Mouse (Mus musculus) hindbrain, embryonic 11.5 days (tissue): ENCODE results near the gene Serpinh1. TPM values are rescaled to one million over a fixed set of nuclear protein-coding genes. Genes with fewer than 3 reads are reported as not detected.

Experiments
- ATAC-seq: fragments of 200-750 bp; cut with Nextera tagmentation; 2 replicates; pipeline ENCODE4 v1.8.0; 2017; ENCODE audit warnings: mild to moderate bottlenecking, moderate TSS enrichment, moderate library complexity; ENCODE audit not compliant: low FRiP score
- DNase-seq: peaks from one replicate; pipeline ENCODE4 v3.0.0-alpha.2; 2015; ENCODE audit warnings: low spot score
- H3K27ac ChIP-seq: fragments of 300-500 bp; sonication (generic); 2 replicates; pipeline ENCODE4 v1.5.1; 2014; ENCODE audit warnings: mild to moderate bottlenecking, low read depth, low read length
- H3K27me3 ChIP-seq: fragments of 300-500 bp; sonication (generic); 2 replicates; pipeline ENCODE4 v1.6.1; 2014; ENCODE audit warnings: mild to moderate bottlenecking, low read length, moderate library complexity, mixed read lengths; ENCODE audit not compliant: control insufficient read depth, insufficient read depth
- H3K36me3 ChIP-seq: fragments of 300-500 bp; sonication (generic); 2 replicates; pipeline ENCODE4 v1.6.1; 2014; ENCODE audit warnings: mild to moderate bottlenecking, low read length, moderate library complexity, mixed read lengths; ENCODE audit not compliant: control insufficient read depth, insufficient read depth
- H3K4me1 ChIP-seq: fragments of 300-500 bp; sonication (generic); replicated peaks from 2 replicates; pipeline ENCODE4 v1.6.1; 2014; ENCODE audit warnings: low read length, mixed read lengths; ENCODE audit not compliant: control insufficient read depth, insufficient read depth
- H3K4me2 ChIP-seq: fragments of 300-500 bp; sonication (generic); replicated peaks from 2 replicates; pipeline ENCODE4 v1.6.1; 2014; ENCODE audit warnings: mild to moderate bottlenecking, low read depth, low read length
- H3K4me3 ChIP-seq: fragments of 300-500 bp; sonication (generic); 2 replicates; pipeline ENCODE4 v1.5.1; 2014; ENCODE audit warnings: low read depth, low read length
- H3K9ac ChIP-seq: fragments of 300-500 bp; sonication (generic); 2 replicates; pipeline ENCODE4 v1.6.1; 2014; ENCODE audit warnings: low read depth, low read length
- H3K9me3 ChIP-seq: fragments of 300-500 bp; sonication (generic); 2 replicates; pipeline ENCODE4 v1.6.1; 2016; ENCODE audit warnings: low read length; ENCODE audit not compliant: control insufficient read depth
- WGBS: fragments of 180-500 bp; shearing (Covaris S2); extraction: QIAGEN DNeasy Blood & Tissue Kit; methylation state at CpG from one replicate; pipeline ENCODE4 v1.1.7; 2014; 5-methylcytosine and 5-hydroxymethylcytosine counted together
- polyA plus RNA-seq: library from polyadenylated mRNA; unstranded; fragments of >200 nt; fragmentation: Nextera tagmentation; extraction: Ambion mirVana; gene quantifications from 2 replicates; pipeline ENCODE4 v1.2.1, GENCODE M21; 2014

The Serpinh1 gene
- polyA plus RNA-seq, 1 experiment from 2014 or later = 245 TPM

DNA sequence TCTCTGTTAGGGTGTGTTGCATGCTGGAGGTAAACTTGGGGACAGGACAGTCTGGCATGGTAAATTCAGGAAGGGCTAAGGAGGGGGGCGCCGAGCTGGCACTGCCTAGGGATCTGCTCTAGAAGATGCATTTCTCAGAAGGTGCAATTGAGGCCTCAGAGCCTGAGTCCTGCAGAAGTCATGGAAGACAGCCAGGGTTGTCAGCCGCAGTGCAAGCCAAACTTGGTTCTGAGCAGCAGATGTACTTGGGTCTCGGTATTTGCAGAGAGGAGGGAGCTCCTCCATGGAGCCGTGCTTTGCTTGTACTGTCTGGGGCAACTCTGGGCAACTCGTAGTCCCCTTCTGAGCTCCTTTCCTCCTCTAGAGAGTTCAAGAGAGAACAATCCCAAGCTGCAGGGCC, 26.9 kb downstream of the Serpinh1 start:
- ATAC-seq (no peak), DNase-seq (no peak)
- Histone ChIP-seq H3K4me2 (no peak overlapping the region), H3K9me3 (no peaks in the 10 kb centered on the region), H3K9ac (no peak overlapping the region), H3K36me3 (no peaks in the 10 kb centered on the region), H3K4me1 (peaks cover 2% of the 10 kb centered on the region; the same call in 1 of the 2 replicates), H3K27me3 (no peaks in the 10 kb centered on the region), H3K4me3 (no peak overlapping the region), H3K27ac (no peak overlapping the region)
- 74% methylated on average over 6 of the region's 6 CpGs for WGBS

DNA sequence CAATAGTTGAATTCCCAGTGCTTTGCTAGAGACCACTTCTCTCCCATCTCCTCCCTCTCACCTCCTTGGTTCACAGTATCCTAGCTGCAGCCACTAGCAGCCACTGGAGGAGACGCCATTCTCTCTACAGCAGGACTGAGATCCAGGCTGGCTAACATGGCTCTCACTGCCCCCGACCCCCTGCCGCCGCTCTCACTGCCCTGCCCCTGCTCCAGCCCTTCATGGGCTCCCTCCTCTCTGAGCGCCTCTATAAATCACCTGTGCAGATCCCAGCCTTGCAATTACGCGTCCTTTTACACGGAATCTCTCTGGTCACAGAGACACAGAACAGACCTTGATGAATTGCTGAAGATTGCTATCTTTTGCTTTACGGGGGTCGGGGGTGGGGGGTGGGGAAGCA, 28.2 kb downstream of the Serpinh1 start:
- peaks cover 6% of the 10 kb centered on the region for H3K4me1 ChIP-seq
- no peaks in the 10 kb centered on the region for H3K36me3 ChIP-seq
- H3K4me2 ChIP-seq = no peak overlapping the region
- no peaks in the 10 kb centered on the region for H3K27me3 ChIP-seq
- 26% methylated on average over 10 of the region's 10 CpGs for WGBS
- H3K9me3 ChIP-seq = no peaks in the 10 kb centered on the region
- no peak for DNase-seq
- peak; percentile 34 for ATAC-seq
- peak overlapping the region; percentile 67; the same call in 1 of the 2 replicates for H3K27ac ChIP-seq
- H3K4me3 ChIP-seq = no peak overlapping the region
- H3K9ac ChIP-seq = no peak overlapping the region

DNA sequence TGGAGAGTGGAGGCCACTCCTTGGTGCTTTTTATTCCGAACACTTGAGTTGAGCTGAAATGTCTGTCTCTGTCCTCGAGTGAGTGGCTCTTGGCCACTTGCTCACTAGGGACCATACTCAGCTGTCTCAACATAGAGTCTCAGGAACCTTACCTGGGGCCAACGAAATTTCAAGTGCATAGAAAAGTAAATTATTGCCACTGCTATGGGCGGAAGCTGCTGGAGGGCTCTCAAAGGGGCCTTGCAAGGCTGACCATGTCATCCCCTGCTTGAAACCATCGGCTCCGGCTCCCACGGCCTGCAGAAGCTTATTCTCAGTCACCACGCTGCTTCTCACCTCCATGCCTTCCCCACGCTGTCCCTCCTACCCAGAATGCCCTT, 29.7 kb downstream of the Serpinh1 start:
- DNase-seq (no peak), ATAC-seq (no peak)
- no peak overlapping the region for H3K4me3 ChIP-seq
- H3K4me2 ChIP-seq = no peak overlapping the region
- H3K4me1 ChIP-seq = peaks cover 5% of the 10 kb centered on the region
- H3K9me3 ChIP-seq = no peaks in the 10 kb centered on the region
- H3K27ac ChIP-seq = no peak overlapping the region
- no peaks in the 10 kb centered on the region for H3K27me3 ChIP-seq
- no peaks in the 10 kb centered on the region for H3K36me3 ChIP-seq
- no peak overlapping the region for H3K9ac ChIP-seq
- WGBS = 88% methylated on average over 9 of the region's 9 CpGs

DNA sequence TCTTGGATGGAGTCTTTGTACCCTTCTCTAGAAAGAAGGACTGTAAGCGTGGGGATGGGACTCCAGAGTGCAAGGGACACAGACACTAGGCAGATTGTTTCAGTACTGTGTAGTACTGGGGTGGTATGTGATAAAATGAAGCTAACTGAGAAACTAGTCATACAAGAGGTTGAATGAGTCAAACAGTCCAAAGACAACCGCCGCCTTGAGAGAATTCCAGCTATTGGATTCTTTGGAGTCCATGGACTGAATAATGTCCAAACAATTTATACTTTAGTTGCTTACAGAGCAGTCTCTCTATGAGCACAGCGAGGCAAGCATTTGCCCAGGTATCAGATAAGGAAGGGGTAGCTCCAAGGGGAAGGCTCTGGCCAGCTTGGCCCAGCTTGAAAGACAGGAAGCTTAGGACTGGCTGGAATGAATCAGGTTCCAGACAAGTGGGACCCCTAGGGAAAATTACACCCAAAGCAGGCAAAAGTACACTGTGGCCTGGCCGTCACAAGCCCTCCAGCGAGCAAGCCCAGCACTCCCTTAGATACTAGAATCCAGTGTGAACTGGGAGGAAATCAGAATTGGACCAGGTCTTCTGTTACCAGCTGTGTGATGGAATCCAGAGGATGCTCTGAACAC, 30.2 kb downstream of the Serpinh1 start:
- ATAC-seq (no peak), DNase-seq (no peak)
- Histone ChIP-seq H3K27ac (no peak overlapping the region), H3K9ac (no peak overlapping the region), H3K9me3 (no peaks in the 10 kb centered on the region), H3K4me2 (no peak overlapping the region), H3K27me3 (no peaks in the 10 kb centered on the region), H3K36me3 (peaks cover 2% of the 10 kb centered on the region; the same call in 1 of the 2 replicates), H3K4me3 (no peak overlapping the region), H3K4me1 (peaks cover 5% of the 10 kb centered on the region)
- 89% methylated on average over 6 of the region's 6 CpGs for WGBS

DNA sequence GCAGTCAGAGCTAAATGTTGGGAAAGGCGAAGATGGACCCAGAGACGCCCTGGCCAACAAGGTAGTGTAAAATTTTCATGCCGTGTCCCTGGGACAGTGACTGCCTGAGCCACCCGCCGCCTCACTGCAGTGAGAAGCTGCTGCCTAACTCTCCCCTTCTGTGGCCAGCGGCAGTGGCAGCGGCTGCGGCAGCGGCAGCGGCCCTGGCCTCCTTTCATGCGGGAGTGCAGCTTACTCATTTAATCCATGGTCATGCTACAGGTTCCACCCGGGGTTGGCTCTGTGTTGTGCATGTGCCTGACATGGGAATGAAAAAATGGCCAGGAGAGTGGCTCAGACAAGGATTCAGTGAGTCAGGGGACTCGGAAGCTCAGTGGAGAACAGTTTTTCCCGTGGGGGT, 32.5 kb downstream of the Serpinh1 start:
- WGBS = 41% methylated on average over 14 of the region's 14 CpGs
- H3K27ac ChIP-seq = peak overlapping the region; percentile 48
- no peaks in the 10 kb centered on the region for H3K9me3 ChIP-seq
- H3K27me3 ChIP-seq = no peaks in the 10 kb centered on the region
- H3K4me1 ChIP-seq = peaks cover 5% of the 10 kb centered on the region
- no peak overlapping the region for H3K4me2 ChIP-seq
- no peak overlapping the region for H3K4me3 ChIP-seq
- H3K9ac ChIP-seq = no peak overlapping the region
- DNase-seq (no peak), ATAC-seq (no peak)
- H3K36me3 ChIP-seq = peaks cover 2% of the 10 kb centered on the region; the same call in 1 of the 2 replicates

DNA sequence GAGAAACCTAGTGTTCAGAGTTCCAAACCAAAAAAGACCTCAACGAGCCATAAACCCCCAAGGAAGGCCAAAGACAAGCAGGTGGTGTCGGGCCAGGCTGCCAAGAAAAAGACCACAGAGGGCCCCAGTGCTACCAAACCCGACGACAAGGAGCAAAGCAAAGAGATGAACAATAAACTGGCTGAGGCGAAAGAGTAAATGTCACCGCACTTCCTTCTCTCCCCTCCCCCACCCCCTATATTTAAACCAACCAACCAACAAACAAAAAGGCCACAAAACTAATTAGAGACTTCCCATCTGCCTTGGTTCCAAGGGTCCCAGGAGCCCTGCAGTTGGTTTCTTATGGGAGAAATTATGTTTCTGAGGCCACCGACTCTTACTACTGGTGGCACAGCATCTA, 35.6 kb downstream of the Serpinh1 start:
- H3K4me3 ChIP-seq = no peak overlapping the region
- H3K27ac ChIP-seq = no peak overlapping the region
- no peaks in the 10 kb centered on the region for H3K9me3 ChIP-seq
- no peaks in the 10 kb centered on the region for H3K27me3 ChIP-seq
- ATAC-seq = no peak
- peaks cover 2% of the 10 kb centered on the region; the same call in 1 of the 2 replicates for H3K36me3 ChIP-seq
- peaks cover 11% of the 10 kb centered on the region for H3K4me1 ChIP-seq
- H3K9ac ChIP-seq = no peak overlapping the region
- DNase-seq = no peak
- 71% methylated on average over 7 of the region's 7 CpGs for WGBS
- no peak overlapping the region for H3K4me2 ChIP-seq

DNA sequence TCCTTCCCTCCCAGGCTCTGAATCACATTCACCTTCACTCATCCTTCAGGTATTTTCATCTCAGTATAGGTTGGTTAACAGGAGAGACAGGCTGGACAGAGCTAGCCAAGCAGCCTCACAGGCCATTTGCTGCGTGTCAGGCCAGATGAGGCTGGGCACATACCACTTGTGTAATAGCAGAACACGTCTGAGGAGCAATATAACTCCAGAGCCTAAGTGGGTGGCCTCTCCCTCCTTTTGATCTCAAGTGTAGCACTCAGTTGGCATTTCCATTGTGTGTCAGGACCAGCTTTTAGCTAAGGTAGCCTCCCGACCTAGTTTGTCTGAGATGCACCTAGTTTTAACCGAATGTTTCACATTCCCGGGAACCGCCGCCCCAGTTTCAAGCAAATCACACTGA, 36.8 kb downstream of the Serpinh1 start:
- Histone ChIP-seq H3K36me3 (peaks cover 2% of the 10 kb centered on the region; the same call in 1 of the 2 replicates), H3K9ac (no peak overlapping the region), H3K27me3 (no peaks in the 10 kb centered on the region), H3K27ac (no peak overlapping the region), H3K4me1 (peaks cover 18% of the 10 kb centered on the region), H3K4me2 (no peak overlapping the region), H3K9me3 (no peaks in the 10 kb centered on the region), H3K4me3 (no peak overlapping the region)
- 85% methylated on average over 7 of the region's 7 CpGs for WGBS
- DNase-seq (no peak), ATAC-seq (no peak)

DNA sequence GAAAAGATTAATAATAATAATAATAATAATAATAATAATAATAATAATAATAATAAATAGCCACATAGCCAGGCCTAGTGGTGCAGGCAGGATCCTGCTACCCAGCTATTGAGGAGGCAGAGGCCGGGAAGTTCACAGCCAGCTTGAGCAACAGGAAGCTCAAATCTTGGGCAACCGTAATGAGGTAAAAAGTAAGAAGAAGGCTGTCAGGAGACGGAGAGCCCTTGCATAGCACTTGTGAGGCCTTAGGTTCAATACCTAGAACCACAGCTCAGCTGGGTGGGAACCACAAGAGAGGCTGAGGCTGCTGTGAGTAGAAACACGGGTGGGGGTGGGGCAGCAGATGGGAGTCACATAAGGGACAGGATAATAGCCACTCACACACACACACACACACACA, 38.5 kb downstream of the Serpinh1 start:
- peaks cover 2% of the 10 kb centered on the region; the same call in 1 of the 2 replicates for H3K36me3 ChIP-seq
- H3K4me3 ChIP-seq = no peak overlapping the region
- DNase-seq = no peak
- H3K9me3 ChIP-seq = no peaks in the 10 kb centered on the region
- WGBS = 81% methylated on average over 4 of the region's 4 CpGs
- H3K27me3 ChIP-seq = no peaks in the 10 kb centered on the region
- H3K4me1 ChIP-seq = peaks cover 13% of the 10 kb centered on the region
- H3K27ac ChIP-seq = no peak overlapping the region
- H3K9ac ChIP-seq = no peak overlapping the region
- ATAC-seq = no peak
- no peak overlapping the region for H3K4me2 ChIP-seq

DNA sequence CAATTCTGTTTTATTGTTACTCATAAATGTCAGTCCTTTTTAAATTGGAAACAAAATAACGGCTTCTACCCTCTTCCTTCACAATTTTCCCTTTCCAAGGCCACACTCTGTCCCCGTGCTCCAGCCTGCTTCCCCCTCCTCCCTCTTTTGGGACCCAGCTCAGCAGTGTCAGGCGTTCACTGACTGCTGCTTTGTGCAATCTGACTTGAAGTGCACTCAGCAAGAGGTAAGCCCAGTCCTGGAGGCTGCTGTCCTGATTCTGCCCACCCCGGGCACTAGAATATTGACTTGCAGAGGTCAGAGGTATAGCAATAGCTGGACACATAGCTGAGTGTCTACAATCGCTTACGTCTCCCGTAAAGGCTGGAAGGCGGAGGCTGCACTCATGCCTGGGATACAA, 39.8 kb downstream of the Serpinh1 start:
- H3K4me2 ChIP-seq = no peak overlapping the region
- no peak overlapping the region for H3K4me3 ChIP-seq
- no peaks in the 10 kb centered on the region for H3K27me3 ChIP-seq
- H3K27ac ChIP-seq = peak overlapping the region; percentile 88
- ATAC-seq (peak; percentile 37), DNase-seq (peak; percentile 48)
- H3K9ac ChIP-seq = no peak overlapping the region
- peaks cover 13% of the 10 kb centered on the region for H3K4me1 ChIP-seq
- 48% methylated on average over 8 of the region's 8 CpGs for WGBS
- H3K9me3 ChIP-seq = no peaks in the 10 kb centered on the region
- peaks cover 2% of the 10 kb centered on the region; the same call in 1 of the 2 replicates for H3K36me3 ChIP-seq
